9 mouse cellular contexts compared by ENCODE assay signal in genomic region chr11:100735134-100735865, GRCm38 (mm10). TPM values are rescaled to one million over a fixed set of nuclear protein-coding genes. Genes with fewer than 3 reads are reported as not detected.
DNase-seq lines count a peak whose midpoint lies in the region; ATAC-seq and TF ChIP-seq lines count a peak whose summit lies in the region.
"Had no signal": no experiment of that assay in that cellular context is flagged by ENCODE, and none has a peak within 500 bp of the region (broad histone marks: within the 10 kb centered on the region; RNA-seq: fewer than 3 reads in every experiment).

No protein-coding gene starts in this region.

- no peaks in the 10 kb centered on the region for H3K9me3 ChIP-seq in kidney, embryonic 15.5 days (replicated peaks)
- H3K9me3 ChIP-seq in liver, postnatal 0 days (ENCODE audit: low read length), result no peaks in the 10 kb centered on the region

- peaks cover 7% of the 10 kb centered on the region; the same call in 1 of the 2 replicates for H3K36me3 ChIP-seq in kidney, embryonic 15.5 days
- peaks cover 15% of the 10 kb centered on the region; the same call in 1 of the 2 replicates for H3K36me3 ChIP-seq in liver, postnatal 0 days (replicated peaks; ENCODE audit: insufficient read depth, low read length)

- TF ChIP-seq CTCF in liver, postnatal 0 days (IDR thresholded peaks at IDR 0.05; ENCODE audit: low read depth), result no peak

- ATAC-seq in kidney, embryonic 15.5 days (replicated peaks; ENCODE audit: low FRiP score), result no peak
- no peak for ATAC-seq in liver, postnatal 0 days

- peak overlapping the region; percentile 65; the same call in 1 of the 2 replicates for H3K4me2 ChIP-seq in kidney, embryonic 15.5 days
- H3K4me2 ChIP-seq in liver, postnatal 0 days (ENCODE audit: low read depth, low read length), result peak overlapping the region; percentile 82

- peaks cover 26% of the 10 kb centered on the region for H3K4me1 ChIP-seq in kidney, embryonic 15.5 days
- H3K4me1 ChIP-seq in liver, postnatal 0 days (ENCODE audit: insufficient read depth), result peaks cover 48% of the 10 kb centered on the region

- H3K4me3 ChIP-seq in kidney, embryonic 15.5 days (replicated peaks), result peak overlapping the region; percentile 67
- peak overlapping the region; percentile 100 for H3K4me3 ChIP-seq in liver, postnatal 0 days (ENCODE audit: low read depth, low read length)

- 0 out of 2 replicates have a peak overlapping the region, but pooled peaks have one; percentile 9 for H3K9ac ChIP-seq in kidney, embryonic 15.5 days
- peak overlapping the region; percentile 100 for H3K9ac ChIP-seq in liver, postnatal 0 days (replicated peaks)

- DNase-seq in kidney, adult 9 months, result no peak
- DNase-seq in CD4-positive, CD25-positive, alpha-beta regulatory T cell, adult 2 months (ENCODE audit: low read depth, low spot score), result peak; percentile 60
- DNase-seq in NIH3T3 (ENCODE audit: low read depth), result peak; percentile 26
- DNase-seq in liver, postnatal 0 days, result no peak
- DNase-seq in frontal cortex, postnatal 36 days (ENCODE audit: low spot score in 2 of 2), result no peak
- DNase-seq in testis, postnatal 10 days (ENCODE audit: low spot score), result no peak
- DNase-seq: cerebellum, postnatal 36 days had no signal

- no peak overlapping the region for H3K27ac ChIP-seq in kidney, embryonic 15.5 days
- peak overlapping the region; percentile 97 for H3K27ac ChIP-seq in liver, postnatal 0 days (ENCODE audit: low read depth)

- H3K27me3 ChIP-seq in kidney, embryonic 15.5 days, result no peaks in the 10 kb centered on the region
- no peaks in the 10 kb centered on the region for H3K27me3 ChIP-seq in liver, postnatal 0 days (ENCODE audit: insufficient read depth, low read length)

- WGBS in kidney, embryonic 15.5 days, result 90% methylated on average over 9 of the region's 9 CpGs
- WGBS in liver, postnatal 0 days (ENCODE audit: insufficient replicate concordance), result 75% methylated on average over 9 of the region's 9 CpGs

- no peak for TF ChIP-seq EP300 in liver, postnatal 0 days (IDR thresholded peaks at IDR 0.05; ENCODE audit: low read depth)

RNA-seq across cellular contexts. Expression of gene Rab5c, which starts 2.7 kb away (rescaled TPM):
- polyA plus RNA-seq in kidney, embryonic 15.5 days (2015; fragmentation: Nextera tagmentation; extraction: Ambion mirVana), result 29.5 and 32.3 TPM in 2 replicates
- polyA plus RNA-seq in liver, postnatal 0 days (2015; fragmentation: Nextera tagmentation; extraction: Ambion mirVana), result 16.6 and 17.0 TPM in 2 replicates

RNA-seq across cellular contexts. Expression of gene Hspb9, which starts 21.6 kb away (rescaled TPM):
- polyA plus RNA-seq in kidney, embryonic 15.5 days (2015; fragmentation: Nextera tagmentation; extraction: Ambion mirVana), result 0.27 TPM in 1 of 2 replicates, not detected in the other
- 0.35 and 0.40 TPM in 2 replicates for polyA plus RNA-seq in liver, postnatal 0 days (2015; fragmentation: Nextera tagmentation; extraction: Ambion mirVana)

RNA-seq across cellular contexts. Expression of gene Kat2a, which starts 23.0 kb away (rescaled TPM):
- 60.9 and 68.1 TPM in 2 replicates for polyA plus RNA-seq in kidney, embryonic 15.5 days (2015; fragmentation: Nextera tagmentation; extraction: Ambion mirVana)
- 8.5 and 9.2 TPM in 2 replicates for polyA plus RNA-seq in liver, postnatal 0 days (2015; fragmentation: Nextera tagmentation; extraction: Ambion mirVana)

RNA-seq across cellular contexts. Expression of gene Kcnh4, which starts 24.4 kb away (rescaled TPM):
- 0.10 TPM in 1 of 2 replicates, not detected in the other for polyA plus RNA-seq in kidney, embryonic 15.5 days (2015; fragmentation: Nextera tagmentation; extraction: Ambion mirVana)
- not detected in 2 replicates for polyA plus RNA-seq in liver, postnatal 0 days (2015; fragmentation: Nextera tagmentation; extraction: Ambion mirVana)

RNA-seq across cellular contexts. Expression of gene Hcrt, which starts 27.4 kb away (rescaled TPM):
- polyA plus RNA-seq in kidney, embryonic 15.5 days (2015; fragmentation: Nextera tagmentation; extraction: Ambion mirVana), result not detected in 2 replicates
- polyA plus RNA-seq in liver, postnatal 0 days (2015; fragmentation: Nextera tagmentation; extraction: Ambion mirVana), result not detected in 2 replicates
- polyA plus RNA-seq: hindbrain, embryonic 11.5 days had no signal

Comparison
In these comparisons a context has a peak if more than half of its experiments do, and no peak if none do; other contexts are left out.
1. DNase-seq: peak in CD4-positive, CD25-positive, alpha-beta regulatory T cell, adult 2 months (single experiment) and NIH3T3 (single experiment); none in kidney, adult 9 months (single experiment), liver, postnatal 0 days (single experiment), frontal cortex, postnatal 36 days (0 of 2) and testis, postnatal 10 days (single experiment).